Mouse (Mus musculus) limb, embryonic 14.5 days (tissue): ENCODE results near the gene Cd164l2. TPM values are rescaled to one million over a fixed set of nuclear protein-coding genes. Genes with fewer than 3 reads are reported as not detected.

Experiments used
- ATAC-seq: fragments of 200-750 bp; cut with Nextera tagmentation; 2 replicates; pipeline ENCODE4 v1.8.0; 2017; ENCODE audit warnings: low read depth, moderate number of reproducible peaks, moderate TSS enrichment; ENCODE audit not compliant: low FRiP score
- DNase-seq: peaks from one replicate; pipeline ENCODE4 v3.0.0-alpha.2; 2015; ENCODE audit warnings: low spot score
- H3K27ac ChIP-seq: fragments of 300-500 bp; sonication (generic); replicated peaks from 2 replicates; pipeline ENCODE4 v1.5.1; 2014; ENCODE audit warnings: low read depth, mild to moderate bottlenecking, low read length, moderate library complexity, mixed read lengths
- H3K27me3 ChIP-seq: fragments of 300-500 bp; sonication (generic); 2 replicates; pipeline ENCODE4 v1.6.1; 2014; ENCODE audit warnings: low read length, mixed read lengths; ENCODE audit not compliant: control insufficient read depth, insufficient read depth
- H3K36me3 ChIP-seq: fragments of 300-500 bp; sonication (generic); 2 replicates; pipeline ENCODE4 v1.6.1; 2014; ENCODE audit warnings: mild to moderate bottlenecking, low read length, moderate library complexity, mixed read lengths; ENCODE audit not compliant: control insufficient read depth, insufficient read depth
- H3K4me1 ChIP-seq: fragments of 300-500 bp; sonication (generic); 2 replicates; pipeline ENCODE4 v1.6.1; 2014; ENCODE audit warnings: antibody characterized with exemption, low read length, mixed read lengths; ENCODE audit not compliant: control insufficient read depth, insufficient read depth
- H3K4me2 ChIP-seq: fragments of 300-500 bp; sonication (generic); replicated peaks from 2 replicates; pipeline ENCODE4 v1.6.1; 2014; ENCODE audit warnings: low read depth, mild to moderate bottlenecking, low read length, moderate library complexity; ENCODE audit not compliant: severe bottlenecking
- H3K4me3 ChIP-seq: fragments of 300-500 bp; sonication (generic); replicated peaks from 2 replicates; pipeline ENCODE4 v1.5.1; 2014; ENCODE audit warnings: low read length
- H3K9ac ChIP-seq: fragments of 300-500 bp; sonication (generic); 2 replicates; pipeline ENCODE4 v1.6.1; 2014; ENCODE audit warnings: mild to moderate bottlenecking, low read depth, low read length, moderate library complexity; ENCODE audit not compliant: severe bottlenecking
- H3K9me3 ChIP-seq: fragments of 300-500 bp; sonication (generic); 2 replicates; pipeline ENCODE4 v1.6.1; 2016; ENCODE audit warnings: low read length; ENCODE audit not compliant: control insufficient read depth
- POLR2A ChIP-seq: fragments of 200-500 bp; IDR thresholded peaks from 2 replicates; pipeline ENCODE4 v1.8.0; 2012; ENCODE audit warnings: inconsistent platforms, mild to moderate bottlenecking, moderate library complexity, borderline replicate concordance; ENCODE audit not compliant: insufficient read depth, insufficient read length; ENCODE audit errors: extremely low read depth
- WGBS: fragments of 180-500 bp; shearing (Covaris S2); extraction: QIAGEN DNeasy Blood & Tissue Kit; methylation state at CpG from one replicate; pipeline ENCODE4 v1.1.7; 2014; 5-methylcytosine and 5-hydroxymethylcytosine counted together
- polyA plus RNA-seq, 2 experiments: library from polyadenylated mRNA; depleted of rRNA in 1 of 2; stranded (reverse) in 1 of 2; unstranded in 1 of 2; fragments of >200 nt; fragmentation: Nextera tagmentation in 1 of 2; extraction: Ambion mirVana in 1 of 2; gene quantifications; 2 replicates each; pipeline versions ENCODE4 v1.2.1 to v1.2.3; 2012 to 2014

Cd164l2 gene
- polyA plus RNA-seq, 2 experiments: 3.2 to 6.3 TPM

DNA sequence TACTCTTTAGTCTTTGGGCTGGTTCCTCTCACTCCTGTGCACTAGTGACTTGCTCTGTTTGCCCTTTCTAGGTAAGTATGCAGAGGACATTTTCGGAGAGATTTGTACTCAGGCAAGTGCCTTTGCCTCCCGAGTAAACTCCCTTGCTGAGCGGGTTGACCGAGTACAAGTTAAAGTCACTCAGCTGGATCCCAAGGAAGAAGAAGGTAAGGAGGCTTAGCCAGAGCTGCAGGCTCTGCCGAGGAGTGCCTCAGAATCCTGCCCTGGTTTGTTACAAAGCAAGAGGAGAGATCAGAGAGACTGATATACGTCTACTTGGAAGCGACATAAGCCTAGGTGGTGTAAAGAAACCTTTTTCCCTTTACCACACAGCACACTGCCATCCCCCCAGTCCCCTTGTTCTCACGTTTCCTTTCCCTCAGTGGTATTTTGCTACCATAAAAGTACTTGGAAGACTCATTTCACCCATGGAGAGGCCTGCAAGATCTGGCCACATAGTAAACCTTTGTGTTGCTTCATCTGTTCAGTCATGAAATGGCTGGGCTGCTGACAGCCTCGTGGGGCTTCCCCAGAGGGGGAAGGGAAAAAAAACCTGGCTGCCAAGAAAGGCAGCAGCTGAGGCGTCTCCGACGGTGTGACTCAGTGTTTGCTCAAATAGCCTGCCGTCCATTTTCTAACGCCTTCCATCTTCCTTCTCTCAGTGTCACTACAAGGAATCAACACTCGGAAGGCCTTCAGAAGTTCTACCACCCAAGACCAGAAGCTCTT lies 26.8 kb upstream of the Cd164l2 start:
- no peak overlapping the region for H3K9ac ChIP-seq
- peak overlapping the region; percentile 7 for H3K4me3 ChIP-seq
- H3K9me3 ChIP-seq: no peaks in the 10 kb centered on the region
- H3K36me3 ChIP-seq: peaks cover 42% of the 10 kb centered on the region
- peak overlapping the region; percentile 32; the same call in 1 of the 2 replicates for H3K4me2 ChIP-seq
- H3K4me1 ChIP-seq: peaks cover 35% of the 10 kb centered on the region
- peak overlapping the region; percentile 87 for H3K27ac ChIP-seq
- H3K27me3 ChIP-seq: no peaks in the 10 kb centered on the region
- 15% methylated on average over 15 of the region's 15 CpGs for WGBS
- DNase-seq (peak; percentile 75), ATAC-seq (peak; percentile 69)
- TF ChIP-seq POLR2A: no peak

DNA sequence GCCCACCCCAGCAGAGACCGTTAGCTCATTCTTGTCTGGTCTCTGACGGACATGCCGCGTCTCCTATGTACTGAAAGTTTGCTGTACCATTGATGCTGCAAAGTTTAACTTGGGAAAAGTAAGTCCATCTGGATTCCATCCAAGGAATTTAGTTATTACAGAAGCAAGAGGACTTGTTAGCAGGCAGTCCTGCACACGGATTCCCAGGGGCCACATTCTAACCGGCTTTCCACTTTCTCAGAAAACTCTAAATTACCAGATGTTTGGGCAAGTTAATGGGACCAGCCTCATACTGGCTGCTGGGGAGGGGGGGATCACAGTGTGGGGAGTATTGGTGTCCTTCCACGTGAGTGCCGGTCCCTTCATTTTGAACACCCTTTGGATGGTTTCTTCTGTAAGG lies 26.0 kb upstream of the Cd164l2 start:
- Histone ChIP-seq H3K27me3 (no peaks in the 10 kb centered on the region), H3K9me3 (no peaks in the 10 kb centered on the region), H3K27ac (peak overlapping the region; percentile 87), H3K36me3 (peaks cover 48% of the 10 kb centered on the region), H3K4me3 (peak overlapping the region; percentile 7; the same call in 1 of the 2 replicates), H3K4me1 (peaks cover 35% of the 10 kb centered on the region), H3K9ac (no peak overlapping the region), H3K4me2 (peak overlapping the region; percentile 32; the same call in 1 of the 2 replicates)
- peak; percentile 93 for DNase-seq
- TF ChIP-seq POLR2A: no peak
- WGBS: 22% methylated on average over 8 of the region's 8 CpGs
- peak; percentile 67 for ATAC-seq

DNA sequence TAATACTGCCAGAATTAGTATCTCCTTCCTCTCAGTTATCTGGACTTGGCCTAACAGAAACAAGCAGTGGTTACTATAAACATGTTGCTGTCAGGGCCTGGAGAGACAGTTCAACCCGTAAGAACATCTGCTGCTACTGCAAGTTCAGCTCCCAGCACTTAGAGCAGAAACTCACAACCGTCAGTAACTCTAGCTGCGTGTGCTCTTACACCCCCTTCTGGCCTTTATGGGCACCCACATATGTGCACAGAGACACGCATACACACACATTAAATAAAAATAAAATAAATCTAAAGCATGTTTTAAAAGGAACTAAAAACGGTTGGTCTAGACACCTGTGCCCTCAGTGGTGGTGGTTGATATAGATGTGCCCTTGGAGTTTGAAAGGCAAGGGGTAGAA lies 25.1 kb upstream of the Cd164l2 start:
- Histone ChIP-seq H3K9ac (no peak overlapping the region), H3K4me1 (peaks cover 35% of the 10 kb centered on the region), H3K9me3 (no peaks in the 10 kb centered on the region), H3K4me3 (no peak overlapping the region), H3K4me2 (no peak overlapping the region), H3K27ac (no peak overlapping the region), H3K27me3 (no peaks in the 10 kb centered on the region), H3K36me3 (peaks cover 54% of the 10 kb centered on the region)
- DNase-seq (no peak), ATAC-seq (no peak)
- TF ChIP-seq POLR2A: no peak
- WGBS: 90% methylated on average over 5 of the region's 5 CpGs

DNA sequence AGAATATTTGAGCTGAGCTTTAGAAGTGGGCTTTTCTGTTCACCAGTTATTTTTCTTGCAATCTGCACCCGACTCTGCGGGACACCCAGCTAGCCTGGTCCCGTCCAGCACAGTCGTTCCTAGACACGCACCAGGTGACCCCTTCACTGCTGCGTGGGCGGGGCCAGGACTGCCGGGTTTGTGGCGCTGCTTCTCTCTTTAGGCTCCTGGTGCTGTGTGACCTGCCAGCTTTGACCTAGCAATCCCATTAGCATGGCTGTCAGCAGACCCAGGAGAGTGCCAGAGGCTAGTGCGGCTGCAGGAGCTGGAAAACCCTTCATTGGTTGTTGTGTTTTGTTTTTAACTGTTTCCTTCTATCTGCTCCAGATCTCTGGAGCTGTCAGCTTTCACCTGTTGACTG lies 22.5 kb upstream of the Cd164l2 start:
- no peak for ATAC-seq
- peaks cover 21% of the 10 kb centered on the region for H3K4me1 ChIP-seq
- no peak for DNase-seq
- H3K27me3 ChIP-seq: no peaks in the 10 kb centered on the region
- H3K4me2 ChIP-seq: no peak overlapping the region
- H3K27ac ChIP-seq: no peak overlapping the region
- 58% methylated on average over 10 of the region's 10 CpGs for WGBS
- peaks cover 77% of the 10 kb centered on the region for H3K36me3 ChIP-seq
- TF ChIP-seq POLR2A: no peak
- no peaks in the 10 kb centered on the region for H3K9me3 ChIP-seq
- no peak overlapping the region for H3K9ac ChIP-seq
- H3K4me3 ChIP-seq: no peak overlapping the region

DNA sequence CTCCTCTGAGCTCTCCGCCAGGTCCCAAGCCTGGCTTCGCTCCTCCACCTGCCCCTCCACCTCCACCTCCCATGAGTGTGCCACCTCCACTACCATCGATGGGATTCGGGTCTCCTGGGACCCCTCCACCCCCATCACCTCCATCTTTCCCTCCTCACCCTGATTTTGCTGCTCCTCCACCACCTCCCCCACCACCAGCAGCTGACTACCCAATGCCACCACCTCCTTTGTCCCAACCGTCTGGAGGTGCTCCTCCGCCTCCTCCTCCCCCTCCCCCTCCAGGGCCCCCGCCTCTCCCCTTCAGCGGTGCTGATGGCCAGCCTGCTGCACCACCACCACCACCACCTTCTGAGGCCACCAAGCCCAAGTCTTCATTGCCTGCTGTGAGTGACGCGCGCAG lies 17.4 kb upstream of the Cd164l2 start:
- no peak overlapping the region for H3K4me3 ChIP-seq
- no peak for ATAC-seq
- H3K9ac ChIP-seq: no peak overlapping the region
- TF ChIP-seq POLR2A: no peak
- no peaks in the 10 kb centered on the region for H3K9me3 ChIP-seq
- no peaks in the 10 kb centered on the region for H3K27me3 ChIP-seq
- no peak for DNase-seq
- 86% methylated on average over 11 of the region's 11 CpGs for WGBS
- peaks cover 73% of the 10 kb centered on the region for H3K36me3 ChIP-seq
- H3K4me1 ChIP-seq: peaks cover 32% of the 10 kb centered on the region
- H3K4me2 ChIP-seq: no peak overlapping the region
- no peak overlapping the region for H3K27ac ChIP-seq
